Mouse (Mus musculus): ENCODE measurements around the gene Cyp2c68. TPM values are rescaled to one million over a fixed set of nuclear protein-coding genes. Genes with fewer than 3 reads are reported as not detected.

The Cyp2c68 gene
- polyA plus RNA-seq, 1 experiment from 2014 or later = 0.73 TPM

Other genes starting within 250 kb of the Cyp2c68 start
- not detected in 2 replicates for gene Cyp2c39, start 230.2 kb downstream of the Cyp2c68 start, polyA plus RNA-seq (2016; fragmentation: Nextera tagmentation; extraction: Ambion mirVana)
- gene Cyp2c67, start 92.0 kb downstream of the Cyp2c68 start, polyA plus RNA-seq (2016; fragmentation: Nextera tagmentation; extraction: Ambion mirVana) = not detected in 2 replicates
- gene Cyp2c40, start 71.8 kb upstream of the Cyp2c68 start, polyA plus RNA-seq (2016; fragmentation: Nextera tagmentation; extraction: Ambion mirVana) = not detected in 2 replicates
- gene Cyp2c69, start 145.7 kb upstream of the Cyp2c68 start, polyA plus RNA-seq (2016; fragmentation: Nextera tagmentation; extraction: Ambion mirVana) = not detected in 2 replicates

All from heart, embryonic 12.5 days (tissue).